Mouse (Mus musculus) liver, embryonic 15.5 days (tissue): ENCODE results near the gene Gfra1. TPM values are rescaled to one million over a fixed set of nuclear protein-coding genes. Genes with fewer than 3 reads are reported as not detected.

Experiments
- ATAC-seq: fragments of 200-750 bp; cut with Nextera tagmentation; 2 replicates; pipeline ENCODE4 v1.8.0; 2017; ENCODE audit warnings: moderate number of reproducible peaks, mild to moderate bottlenecking, moderate library complexity; ENCODE audit not compliant: insufficient read depth
- H3K27ac ChIP-seq: fragments of 300-500 bp; sonication (generic); replicated peaks from 2 replicates; pipeline ENCODE4 v1.5.1; 2015; ENCODE audit warnings: mild to moderate bottlenecking, inconsistent platforms
- H3K27me3 ChIP-seq: fragments of 300-500 bp; sonication (generic); 2 replicates; pipeline ENCODE4 v1.6.1; 2015; ENCODE audit warnings: mild to moderate bottlenecking, inconsistent platforms
- H3K36me3 ChIP-seq: fragments of 300-500 bp; sonication (generic); replicated peaks from 2 replicates; pipeline ENCODE4 v1.6.1; 2015; ENCODE audit warnings: moderate library complexity, mild to moderate bottlenecking, inconsistent platforms
- H3K4me1 ChIP-seq: fragments of 300-500 bp; sonication (generic); replicated peaks from 2 replicates; pipeline ENCODE4 v1.6.1; 2015; ENCODE audit warnings: inconsistent platforms
- H3K4me2 ChIP-seq: fragments of 300-500 bp; sonication (generic); 2 replicates; pipeline ENCODE4 v1.6.1; 2015; ENCODE audit warnings: moderate library complexity, mild to moderate bottlenecking, inconsistent platforms
- H3K4me3 ChIP-seq: fragments of 300-500 bp; sonication (generic); replicated peaks from 2 replicates; pipeline ENCODE4 v1.5.1; 2015; ENCODE audit warnings: mild to moderate bottlenecking, inconsistent platforms
- H3K9ac ChIP-seq: fragments of 300-500 bp; sonication (generic); 2 replicates; pipeline ENCODE4 v1.6.1; 2015; ENCODE audit warnings: moderate library complexity, mild to moderate bottlenecking, inconsistent platforms
- H3K9me3 ChIP-seq: fragments of 300-500 bp; sonication (generic); replicated peaks from 2 replicates; pipeline ENCODE4 v1.6.1; 2016; ENCODE audit warnings: inconsistent platforms
- WGBS: fragments of 180-500 bp; shearing (Covaris S2); methylation state at CpG from one replicate; pipeline ENCODE4 v1.1.7; 2015; ENCODE audit warnings: mixed read lengths; ENCODE audit not compliant: insufficient replicate concordance; 5-methylcytosine and 5-hydroxymethylcytosine counted together
- polyA plus RNA-seq: library from polyadenylated mRNA; unstranded; fragments of >200 nt; fragmentation: Nextera tagmentation; extraction: Ambion mirVana; gene quantifications from 2 replicates; pipeline ENCODE4 v1.2.1, GENCODE M21; 2015

Gfra1 gene
- polyA plus RNA-seq, 1 experiment from 2014 or later: 6.2 TPM

- WGBS: 9% methylated on average over 16 of the region's 16 CpGs
- H3K4me3 ChIP-seq: no peak overlapping the region
- H3K27me3 ChIP-seq: peaks cover 66% of the 10 kb centered on the region
- H3K27ac ChIP-seq: no peak overlapping the region
- H3K4me1 ChIP-seq: 0 out of 2 replicates have a peak, but pooled peaks cover 3% of the 10 kb centered on the region
- no peak for ATAC-seq
- peak overlapping the region; percentile 62 for H3K4me2 ChIP-seq
- no peaks in the 10 kb centered on the region for H3K36me3 ChIP-seq
- no peaks in the 10 kb centered on the region for H3K9me3 ChIP-seq
- H3K9ac ChIP-seq: no peak overlapping the region
These were observed 867 bp upstream of the Gfra1 start for GRCm38 (mm10) chr19:58456491-58457061.

GRCm38 (mm10) chr19:58455061-58455495 lies 631 bp downstream of the Gfra1 start:
- no peak overlapping the region for H3K27ac ChIP-seq
- no peaks in the 10 kb centered on the region for H3K9me3 ChIP-seq
- peak overlapping the region; percentile 48 for H3K4me3 ChIP-seq
- no peaks in the 10 kb centered on the region for H3K36me3 ChIP-seq
- H3K9ac ChIP-seq: no peak overlapping the region
- H3K27me3 ChIP-seq: peaks cover 71% of the 10 kb centered on the region
- H3K4me2 ChIP-seq: peak overlapping the region; percentile 62
- ATAC-seq: no peak
- WGBS: under 1% methylated on average over 21 of the region's 21 CpGs
- 0 out of 2 replicates have a peak, but pooled peaks cover 3% of the 10 kb centered on the region for H3K4me1 ChIP-seq

- H3K4me3 ChIP-seq: peak overlapping the region; percentile 48
- ATAC-seq: no peak
- no peaks in the 10 kb centered on the region for H3K9me3 ChIP-seq
- no peak overlapping the region; the same call in 1 of the 2 replicates for H3K9ac ChIP-seq
- H3K4me2 ChIP-seq: peak overlapping the region; percentile 62
- whole genome bisulfite sequencing: under 1% methylated on average over 58 of the region's 61 CpGs
- H3K27me3 ChIP-seq: peaks cover 71% of the 10 kb centered on the region
- 0 out of 2 replicates have a peak, but pooled peaks cover 3% of the 10 kb centered on the region for H3K4me1 ChIP-seq
- no peaks in the 10 kb centered on the region for H3K36me3 ChIP-seq
- no peak overlapping the region for H3K27ac ChIP-seq
These were observed 1.2 kb downstream of the Gfra1 start for GRCm38 (mm10) chr19:58454261-58455060.

GRCm38 (mm10) chr19:58453581-58453980 lies 2.1 kb downstream of the Gfra1 start:
- H3K27me3 ChIP-seq: peaks cover 70% of the 10 kb centered on the region
- no peaks in the 10 kb centered on the region for H3K36me3 ChIP-seq
- no peak overlapping the region for H3K9ac ChIP-seq
- no peaks in the 10 kb centered on the region for H3K9me3 ChIP-seq
- H3K4me2 ChIP-seq: peak overlapping the region; percentile 62
- H3K4me3 ChIP-seq: peak overlapping the region; percentile 48
- no peak overlapping the region for H3K27ac ChIP-seq
- H3K4me1 ChIP-seq: 0 out of 2 replicates have a peak, but pooled peaks cover 3% of the 10 kb centered on the region
- WGBS: under 1% methylated on average over 22 of the region's 22 CpGs
- ATAC-seq: no peak

GRCm38 (mm10) chr19:58452941-58453551 lies 2.7 kb downstream of the Gfra1 start:
- ATAC-seq: 0 out of 2 replicates have a peak, but pooled peaks have one; percentile 36
- H3K27ac ChIP-seq: no peak overlapping the region
- 0 out of 2 replicates have a peak, but pooled peaks cover 3% of the 10 kb centered on the region for H3K4me1 ChIP-seq
- peak overlapping the region; percentile 48 for H3K4me3 ChIP-seq
- no peaks in the 10 kb centered on the region for H3K9me3 ChIP-seq
- peak overlapping the region; percentile 62 for H3K4me2 ChIP-seq
- H3K27me3 ChIP-seq: peaks cover 66% of the 10 kb centered on the region
- WGBS: 5% methylated on average over 20 of the region's 20 CpGs
- no peak overlapping the region for H3K9ac ChIP-seq
- no peaks in the 10 kb centered on the region for H3K36me3 ChIP-seq

- H3K36me3 ChIP-seq: no peaks in the 10 kb centered on the region
- H3K27me3 ChIP-seq: peaks cover 60% of the 10 kb centered on the region
- H3K9me3 ChIP-seq: no peaks in the 10 kb centered on the region
- 34% methylated on average over 8 of the region's 8 CpGs for WGBS
- H3K4me2 ChIP-seq: no peak overlapping the region
- H3K9ac ChIP-seq: no peak overlapping the region
- no peak overlapping the region for H3K27ac ChIP-seq
- H3K4me1 ChIP-seq: 0 out of 2 replicates have a peak, but pooled peaks cover 3% of the 10 kb centered on the region
- no peak overlapping the region for H3K4me3 ChIP-seq
- no peak for ATAC-seq
These were observed 3.4 kb downstream of the Gfra1 start for GRCm38 (mm10) chr19:58452178-58452819.

- H3K4me1 ChIP-seq: 0 out of 2 replicates have a peak, but pooled peaks cover 2% of the 10 kb centered on the region
- H3K4me2 ChIP-seq: no peak overlapping the region
- no peaks in the 10 kb centered on the region for H3K9me3 ChIP-seq
- H3K27ac ChIP-seq: no peak overlapping the region
- WGBS: 49% methylated on average over 6 of the region's 6 CpGs
- no peaks in the 10 kb centered on the region for H3K36me3 ChIP-seq
- no peak overlapping the region for H3K9ac ChIP-seq
- ATAC-seq: no peak
- peaks cover 52% of the 10 kb centered on the region for H3K27me3 ChIP-seq
- no peak overlapping the region for H3K4me3 ChIP-seq
These were observed 4.4 kb downstream of the Gfra1 start for GRCm38 (mm10) chr19:58451323-58451722.

- ATAC-seq: no peak
- Histone ChIP-seq H3K27ac (no peak overlapping the region), H3K9ac (no peak overlapping the region), H3K4me2 (no peak overlapping the region), H3K4me1 (no peaks in the 10 kb centered on the region), H3K9me3 (no peaks in the 10 kb centered on the region), H3K36me3 (no peaks in the 10 kb centered on the region), H3K27me3 (peaks cover 46% of the 10 kb centered on the region), H3K4me3 (no peak overlapping the region)
- 54% methylated on average over 5 of the region's 5 CpGs for WGBS
These were observed 5.0 kb downstream of the Gfra1 start for GRCm38 (mm10) chr19:58450716-58451115.

GRCm38 (mm10) chr19:58442785-58443732 lies 12.7 kb downstream of the Gfra1 start:
- no peak for ATAC-seq
- Histone ChIP-seq H3K36me3 (no peaks in the 10 kb centered on the region), H3K4me2 (no peak overlapping the region), H3K27me3 (no peaks in the 10 kb centered on the region), H3K4me3 (no peak overlapping the region), H3K9ac (no peak overlapping the region), H3K4me1 (0 out of 2 replicates have a peak, but pooled peaks cover 2% of the 10 kb centered on the region), H3K27ac (no peak overlapping the region), H3K9me3 (no peaks in the 10 kb centered on the region)
- 48% methylated on average over 10 of the region's 10 CpGs for WGBS

- Histone ChIP-seq H3K9me3 (no peaks in the 10 kb centered on the region), H3K27me3 (no peaks in the 10 kb centered on the region), H3K4me1 (0 out of 2 replicates have a peak, but pooled peaks cover 2% of the 10 kb centered on the region), H3K9ac (no peak overlapping the region), H3K36me3 (no peaks in the 10 kb centered on the region), H3K27ac (peak overlapping the region; percentile 70), H3K4me2 (peak overlapping the region; percentile 36), H3K4me3 (no peak overlapping the region)
- WGBS: 49% methylated on average over 7 of the region's 7 CpGs
- ATAC-seq: peak; percentile 51; the same call in 1 of the 2 replicates
These were observed 13.9 kb downstream of the Gfra1 start for GRCm38 (mm10) chr19:58441785-58442184.
